Mouse (Mus musculus) kidney, postnatal 0 days (tissue): ENCODE measurements at regions not wholly inside any gene's neighbourhood (a gene's known extent, or its start where the extent isn't known, plus 50 kb on each side); places are given as distances from the start of the nearest gene placed in this dataset.

Experiments used
- ATAC-seq: fragments of 200-750 bp; cut with Nextera tagmentation; replicated peaks from 2 replicates; pipeline ENCODE4 v1.8.0; 2017; ENCODE audit warnings: low read depth, moderate number of reproducible peaks, moderate TSS enrichment, moderate library complexity; ENCODE audit not compliant: low FRiP score
- DNase-seq: peaks from one replicate; pipeline ENCODE4 v3.0.0-alpha.2; 2016; ENCODE audit warnings: low spot score
- H3K27ac ChIP-seq: fragments of 300-500 bp; sonication (generic); 2 replicates; pipeline ENCODE4 v1.5.1; 2014; ENCODE audit warnings: mild to moderate bottlenecking
- H3K27me3 ChIP-seq: fragments of 300-500 bp; sonication (generic); 2 replicates; pipeline ENCODE4 v1.6.1; 2014; ENCODE audit warnings: low read length, mixed read lengths; ENCODE audit not compliant: insufficient read depth
- H3K36me3 ChIP-seq: fragments of 300-500 bp; sonication (generic); 2 replicates; pipeline ENCODE4 v1.6.1; 2014; ENCODE audit warnings: low read length, mixed read lengths; ENCODE audit not compliant: insufficient read depth
- H3K4me1 ChIP-seq: fragments of 300-500 bp; sonication (generic); replicated peaks from 2 replicates; pipeline ENCODE4 v1.6.1; 2014; ENCODE audit warnings: antibody characterized with exemption, low read length, mixed read lengths; ENCODE audit not compliant: insufficient read depth
- H3K4me2 ChIP-seq: fragments of 300-500 bp; sonication (generic); 2 replicates; pipeline ENCODE4 v1.6.1; 2014; ENCODE audit warnings: mild to moderate bottlenecking, low read length, moderate library complexity, mixed read lengths
- H3K4me3 ChIP-seq: fragments of 300-500 bp; sonication (generic); replicated peaks from 2 replicates; pipeline ENCODE4 v1.5.1; 2014; ENCODE audit warnings: low read depth, low read length
- H3K9ac ChIP-seq: fragments of 300-500 bp; sonication (generic); 2 replicates; pipeline ENCODE4 v1.6.1; 2014; ENCODE audit warnings: low read depth, low read length
- H3K9me3 ChIP-seq: fragments of 300-500 bp; sonication (generic); replicated peaks from 2 replicates; pipeline ENCODE4 v1.6.1; 2016; ENCODE audit warnings: low read length, inconsistent platforms, mixed read lengths
- CTCF ChIP-seq: IDR thresholded peaks from 2 replicates; pipeline ENCODE4 v1.5.1; 2016; ENCODE audit warnings: antibody characterized with exemption, low read depth, mild to moderate bottlenecking, moderate library complexity
- WGBS: fragments of 180-500 bp; shearing (Covaris S2); extraction: QIAGEN DNeasy Blood & Tissue Kit; methylation state at CpG from one replicate; pipeline ENCODE4 v1.1.7; 2014; 5-methylcytosine and 5-hydroxymethylcytosine counted together

- no peak for TF ChIP-seq CTCF
Measured at GRCm38 (mm10) chr13:26354421-26354820, 415.5 kb downstream of the Hdgfl1 start.

GRCm38 (mm10) chr13:26350510-26350909 is 419.5 kb downstream of the Hdgfl1 start:
- H3K36me3 ChIP-seq: no peaks in the 10 kb centered on the region
- TF ChIP-seq CTCF: no peak
- H3K27ac ChIP-seq: no peak overlapping the region
- 82% methylated on average over 3 of the region's 3 CpGs for WGBS
- no peak overlapping the region for H3K9ac ChIP-seq
- H3K4me1 ChIP-seq: no peaks in the 10 kb centered on the region
- H3K27me3 ChIP-seq: no peaks in the 10 kb centered on the region
- DNase-seq (no peak), ATAC-seq (no peak)
- H3K4me2 ChIP-seq: no peak overlapping the region
- no peak overlapping the region for H3K4me3 ChIP-seq
- no peaks in the 10 kb centered on the region for H3K9me3 ChIP-seq

More at GRCm38 (mm10) chr13:26354421-26354820, 415.5 kb downstream of the Hdgfl1 start:
- no peak for DNase-seq
- Histone ChIP-seq H3K36me3 (no peaks in the 10 kb centered on the region), H3K4me1 (no peaks in the 10 kb centered on the region), H3K27me3 (no peaks in the 10 kb centered on the region), H3K4me3 (no peak overlapping the region), H3K27ac (no peak overlapping the region), H3K4me2 (no peak overlapping the region), H3K9me3 (no peaks in the 10 kb centered on the region), H3K9ac (no peak overlapping the region)
- no peak for ATAC-seq

- H3K27me3 ChIP-seq: no peaks in the 10 kb centered on the region
- no peak for DNase-seq
- WGBS: 68% methylated on average over 3 of the region's 3 CpGs
Measured at GRCm38 (mm10) chr13:26338795-26339194, 431.2 kb downstream of the Hdgfl1 start.

GRCm38 (mm10) chr13:26325066-26325465 is 444.9 kb downstream of the Hdgfl1 start:
- ATAC-seq: no peak

More at GRCm38 (mm10) chr13:26338795-26339194, 431.2 kb downstream of the Hdgfl1 start:
- Histone ChIP-seq H3K4me1 (no peaks in the 10 kb centered on the region), H3K9ac (no peak overlapping the region), H3K27ac (no peak overlapping the region), H3K9me3 (no peaks in the 10 kb centered on the region), H3K36me3 (no peaks in the 10 kb centered on the region), H3K4me2 (no peak overlapping the region), H3K4me3 (no peak overlapping the region)
- TF ChIP-seq CTCF: no peak
- no peak for ATAC-seq

GRCm38 (mm10) chr13:26324633-26325032 is 445.3 kb downstream of the Hdgfl1 start:
- Histone ChIP-seq H3K9ac (no peak overlapping the region), H3K4me1 (no peaks in the 10 kb centered on the region), H3K4me3 (no peak overlapping the region), H3K9me3 (no peaks in the 10 kb centered on the region), H3K27me3 (no peaks in the 10 kb centered on the region), H3K4me2 (no peak overlapping the region), H3K36me3 (no peaks in the 10 kb centered on the region), H3K27ac (no peak overlapping the region)
- DNase-seq (no peak), ATAC-seq (no peak)
- WGBS: 80% methylated on average over 6 of the region's 6 CpGs
- TF ChIP-seq CTCF: no peak

More at GRCm38 (mm10) chr13:26325066-26325465, 444.9 kb downstream of the Hdgfl1 start:
- H3K4me2 ChIP-seq: no peak overlapping the region
- DNase-seq: no peak
- H3K27ac ChIP-seq: no peak overlapping the region
- no peaks in the 10 kb centered on the region for H3K36me3 ChIP-seq
- no peaks in the 10 kb centered on the region for H3K9me3 ChIP-seq
- no peak overlapping the region for H3K4me3 ChIP-seq
- no peak overlapping the region for H3K9ac ChIP-seq
- TF ChIP-seq CTCF: no peak
- no peaks in the 10 kb centered on the region for H3K4me1 ChIP-seq
- 78% methylated on average over 3 of the region's 3 CpGs for WGBS
- H3K27me3 ChIP-seq: no peaks in the 10 kb centered on the region

GRCm38 (mm10) chr13:26318557-26318956 is 451.4 kb downstream of the Hdgfl1 start:
- Histone ChIP-seq H3K4me1 (no peaks in the 10 kb centered on the region), H3K27ac (no peak overlapping the region), H3K9me3 (no peaks in the 10 kb centered on the region), H3K36me3 (no peaks in the 10 kb centered on the region), H3K27me3 (no peaks in the 10 kb centered on the region), H3K4me3 (no peak overlapping the region), H3K4me2 (no peak overlapping the region), H3K9ac (no peak overlapping the region)
- TF ChIP-seq CTCF: no peak
- no peak for ATAC-seq
- DNase-seq: no peak
- WGBS: 46% methylated on average over 5 of the region's 5 CpGs

- H3K27me3 ChIP-seq: no peaks in the 10 kb centered on the region
- H3K9me3 ChIP-seq: no peaks in the 10 kb centered on the region
- no peak overlapping the region for H3K27ac ChIP-seq
- no peak overlapping the region for H3K4me3 ChIP-seq
- no peak overlapping the region for H3K9ac ChIP-seq
- 61% methylated on average over 7 of the region's 7 CpGs for WGBS
- no peaks in the 10 kb centered on the region for H3K4me1 ChIP-seq
- DNase-seq: no peak
- H3K36me3 ChIP-seq: no peaks in the 10 kb centered on the region
- H3K4me2 ChIP-seq: no peak overlapping the region
- ATAC-seq: peak; percentile 49; the same call in 1 of the 2 replicates
- TF ChIP-seq CTCF: no peak
Measured at GRCm38 (mm10) chr13:26312246-26313010, 457.5 kb downstream of the Hdgfl1 start.
